Mouse (Mus musculus): ENCODE measurements around the gene Zfp579.

DNA sequence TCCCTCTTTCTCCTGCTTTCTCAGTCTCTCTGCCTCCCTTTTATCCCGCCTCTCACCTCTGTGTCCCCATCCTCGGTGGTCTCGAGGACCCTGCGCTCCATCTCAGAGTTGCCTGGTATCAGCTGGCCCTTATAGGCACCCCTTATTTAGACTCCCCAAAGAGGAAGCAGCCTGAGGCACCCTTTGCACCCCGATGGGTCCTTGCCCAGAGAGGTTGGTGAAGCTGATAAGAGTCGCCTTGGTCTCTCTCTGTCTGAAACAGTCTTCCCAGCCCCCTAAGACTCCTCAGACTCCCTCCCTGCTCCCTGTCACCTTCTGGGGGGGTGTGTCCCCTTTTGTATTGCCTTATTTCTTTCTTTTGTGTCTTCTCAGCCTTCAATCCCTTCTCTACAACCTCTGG, 24.9 kb downstream of the Zfp579 start, which contains the start of gene Sbk3:
- TF ChIP-seq EP300 (IDR thresholded peaks at IDR 0.05; ENCODE audit: insufficient read depth, low read depth, low read length) = no peak
- no peak for TF ChIP-seq CTCF (IDR thresholded peaks at IDR 0.05; ENCODE audit: low read depth, low read length)

Measured in ES-Bruce4 (cell line).